In the genomic region with DNA sequence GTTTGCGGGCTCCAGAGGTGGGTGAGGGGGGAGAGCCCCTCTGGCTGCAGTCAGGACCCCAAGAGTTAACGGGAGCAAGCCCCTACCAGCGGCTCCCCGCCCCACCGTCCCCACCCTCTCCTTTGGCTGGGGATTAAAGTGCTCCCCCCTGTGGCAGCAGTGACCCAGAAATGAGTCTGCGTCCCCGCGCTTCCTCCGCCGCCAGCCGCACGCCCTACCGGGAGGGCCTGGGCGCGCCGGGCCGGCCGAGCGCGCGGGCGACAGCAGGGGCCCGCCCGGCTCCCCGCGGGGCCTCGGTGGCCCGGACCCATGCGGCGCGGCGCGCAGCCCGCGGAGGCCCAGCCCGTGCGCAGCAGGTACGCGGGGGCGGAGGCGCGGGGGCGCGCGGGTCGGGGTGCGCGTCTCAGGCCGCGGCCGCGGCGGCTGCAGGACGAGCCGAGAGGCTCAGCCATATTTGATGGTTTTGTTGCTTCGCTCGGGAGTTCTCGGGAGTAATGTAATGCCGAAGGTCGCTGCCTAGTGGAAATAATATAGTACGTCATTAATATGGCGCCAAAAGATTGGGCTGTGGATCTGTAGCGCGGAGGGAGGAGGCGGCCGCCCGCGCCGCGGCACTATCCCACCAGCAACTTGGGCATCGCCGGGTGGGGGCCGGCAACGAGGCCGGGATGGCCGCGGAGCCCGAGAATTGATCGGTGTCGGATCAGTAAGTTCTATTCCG, we compare ENCODE assay signal across 8 mouse cellular contexts. TPM values are rescaled to one million over a fixed set of nuclear protein-coding genes. Genes with fewer than 3 reads are reported as not detected.
DNase-seq lines count a peak whose midpoint lies in the region; ATAC-seq lines count a peak whose summit lies in the region.

No protein-coding gene starts in this region.

- H3K27ac ChIP-seq in hindbrain, embryonic 16.5 days (ENCODE audit: low read depth, low read length): peak overlapping the region; percentile 96
- H3K27ac ChIP-seq in macrophage: peak overlapping the region; percentile 52

- H3K36me3 ChIP-seq in hindbrain, embryonic 16.5 days (ENCODE audit: control insufficient read depth, insufficient read depth, low read length): no peaks in the 10 kb centered on the region
- H3K36me3 ChIP-seq in macrophage (ENCODE audit: inconsistent target): no peaks in the 10 kb centered on the region

- peak overlapping the region; percentile 95 for H3K9ac ChIP-seq in hindbrain, embryonic 16.5 days (ENCODE audit: low read depth, low read length)

- H3K4me2 ChIP-seq in hindbrain, embryonic 16.5 days (ENCODE audit: low read length): peak overlapping the region; percentile 92

- WGBS in hindbrain, embryonic 16.5 days: 2% methylated on average over 78 of the region's 81 CpGs
- under 1% methylated on average over 78 of the region's 81 CpGs for WGBS in macrophage (ENCODE audit: missing documents)

- peak overlapping the region; percentile 80 for H3K4me3 ChIP-seq in hindbrain, embryonic 16.5 days (ENCODE audit: low read length)
- H3K4me3 ChIP-seq in macrophage (ENCODE audit: inconsistent target): peak overlapping the region; percentile 67

- peaks cover 3% of the 10 kb centered on the region for H3K4me1 ChIP-seq in hindbrain, embryonic 16.5 days (ENCODE audit: control insufficient read depth, insufficient read depth, low read depth, low read length)

- peaks cover 23% of the 10 kb centered on the region for H3K79me2 ChIP-seq in macrophage (ENCODE audit: inconsistent target)

- ATAC-seq in hindbrain, embryonic 16.5 days: peak; percentile 65

- H3K9me3 ChIP-seq in hindbrain, embryonic 16.5 days (ENCODE audit: control insufficient read depth, low read length): no peaks in the 10 kb centered on the region

- peak; percentile 68 for DNase-seq in R1 (ENCODE audit: low read depth, low spot score)
- DNase-seq in cerebellum, postnatal 36 days: peak; percentile 71 to 73
- DNase-seq in gastrocnemius, adult 18-20 months (ENCODE audit: low spot score): peak; percentile 78
- DNase-seq in left cerebral cortex, adult 18-20 months (ENCODE audit: low spot score in 2 of 2): peak; percentile 74 to 80
- peak; percentile 82 for DNase-seq in right cerebral cortex, adult 18-20 months
- DNase-seq in urinary bladder, adult 2 months (ENCODE audit: low spot score): peak; percentile 78

- H3K27me3 ChIP-seq in hindbrain, embryonic 16.5 days (replicated peaks; ENCODE audit: control insufficient read depth, insufficient read depth, low read length): no peaks in the 10 kb centered on the region

RNA-seq across cellular contexts. Expression of a gene that starts 7.8 kb away (rescaled TPM):
- 10 to 100 TPM; 17.7 to 19.4 TPM for total RNA-seq in gastrocnemius, adult 18-20 months (2021)
- polyA plus RNA-seq in hindbrain, embryonic 16.5 days (2015; fragmentation: Nextera tagmentation; extraction: Ambion mirVana): 12.7 TPM in 2 replicates
- total RNA-seq in left cerebral cortex, adult 18-20 months (2021): 10 to 100 TPM; 45.8 to 48.6 TPM
- total RNA-seq in macrophage (2018; cell fraction: chromatin; rRNA removed): 10 to 100 TPM in 12 of 26 experiments, 1 to 10 TPM in 14; 1.3 to 27.7 (median 7.8) TPM
- total RNA-seq in macrophage (2018; cell fraction: cytosol; rRNA removed): 10 to 100 TPM in 9 of 26 experiments, 1 to 10 TPM in 17; 2.3 to 13.6 (median 7.3) TPM
- total RNA-seq in macrophage (2018; cell fraction: nucleus; rRNA removed): 10 to 100 TPM in 11 of 26 experiments, 1 to 10 TPM in 15; 2.1 to 25.1 (median 8.7) TPM
- polyA plus RNA-seq in macrophage (2018): 5.6 to 9.3 TPM (median 5.6 TPM) in 3 replicates
- polyA plus RNA-seq in urinary bladder, adult 2 months (2012; rRNA removed): 17.1 and 19.3 TPM in 2 replicates

Comparison
In these comparisons a context has a peak if more than half of its experiments do, and no peak if none do; other contexts are left out.
1. Peak in every context shown above with its lines: DNase-seq, ATAC-seq, H3K4me3 ChIP-seq and H3K27ac ChIP-seq.